Mouse (Mus musculus) ovary, postnatal 36 days (tissue): Measurements from ENCODE around the gene Pck2.

Experiments used
- DNase-seq: peaks from one replicate; pipeline ENCODE4 v3.0.0; 2022; ENCODE audit warnings: low spot score, mixed read lengths

The Pck2 gene

DNA sequence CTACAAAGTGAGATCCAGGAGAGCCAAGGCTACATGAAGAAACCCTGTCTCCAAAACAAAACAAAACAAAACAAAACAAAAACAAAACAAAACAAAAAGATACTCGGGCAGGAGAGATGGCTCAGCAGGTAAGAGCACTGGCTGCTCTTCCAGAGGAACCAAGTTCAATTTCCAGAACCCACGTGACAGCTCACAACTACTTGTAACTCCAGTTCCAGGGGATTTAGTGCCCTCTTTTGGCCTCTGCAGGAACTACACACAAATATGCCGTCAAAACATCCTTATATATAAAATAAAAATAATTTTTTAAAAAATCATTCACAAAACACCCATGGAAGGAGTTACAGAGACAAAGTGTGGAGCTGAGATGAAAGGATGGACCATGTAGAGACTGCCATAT lies 12.1 kb upstream of the Pck2 start:
- DNase-seq, result no peak

DNA sequence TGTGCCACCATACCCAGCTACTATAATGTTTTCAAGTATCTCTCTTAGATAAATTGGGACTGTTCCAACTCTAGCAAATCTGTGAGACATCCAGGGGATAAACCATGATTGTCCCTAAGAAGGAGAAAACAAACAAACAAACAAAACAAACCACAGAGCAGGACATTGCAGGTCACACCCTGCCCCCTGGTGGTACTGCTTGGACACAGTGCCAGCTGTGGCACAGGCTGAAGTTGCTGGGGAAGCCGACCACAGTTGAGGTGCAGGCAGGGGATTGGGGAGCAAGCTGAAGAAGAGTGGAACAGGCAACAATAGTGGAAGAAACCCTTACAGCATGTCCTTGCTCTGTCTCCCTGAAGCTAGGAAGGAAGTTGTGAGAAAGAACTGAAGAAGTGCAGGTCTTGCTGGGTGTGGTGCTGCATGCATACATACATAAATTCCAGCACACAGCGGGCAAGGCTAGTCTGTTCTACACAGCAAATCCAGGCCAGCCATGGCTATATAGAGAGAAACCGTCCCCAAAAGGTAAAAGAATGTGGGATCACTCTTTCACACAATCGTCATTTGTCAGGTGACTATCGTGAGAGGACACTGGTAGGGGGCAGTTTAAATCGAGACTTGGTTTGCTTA lies 3.8 kb upstream of the Pck2 start:
- DNase-seq, result peak; percentile 37

DNA sequence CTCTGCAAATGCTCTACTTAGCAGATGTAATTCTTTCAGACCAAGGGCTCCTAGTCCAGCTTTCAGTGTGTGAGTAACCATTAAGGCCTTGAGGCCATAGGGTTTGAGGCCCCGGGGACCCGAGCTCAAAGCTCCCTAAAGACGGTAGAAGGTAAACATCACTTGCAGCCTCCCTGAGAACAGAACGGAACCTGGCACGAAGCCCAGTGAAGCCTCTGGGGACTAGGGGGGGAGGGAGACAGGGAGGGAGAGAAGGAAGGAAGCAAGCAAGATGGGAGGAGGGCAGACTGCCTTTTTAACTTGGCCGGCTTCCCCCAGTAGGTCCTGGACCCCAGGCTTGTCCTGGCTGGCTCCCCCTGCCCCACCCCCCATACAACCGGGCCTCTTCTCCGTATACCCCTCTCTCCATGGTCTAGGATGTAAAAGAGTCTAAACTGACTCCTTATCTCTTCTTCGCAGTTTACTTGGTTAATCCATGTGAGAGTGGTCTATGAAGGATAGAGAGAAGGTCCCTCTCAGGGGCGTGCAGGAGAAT lies 788 bp downstream of the Pck2 start:
- peak; percentile 82 for DNase-seq

DNA sequence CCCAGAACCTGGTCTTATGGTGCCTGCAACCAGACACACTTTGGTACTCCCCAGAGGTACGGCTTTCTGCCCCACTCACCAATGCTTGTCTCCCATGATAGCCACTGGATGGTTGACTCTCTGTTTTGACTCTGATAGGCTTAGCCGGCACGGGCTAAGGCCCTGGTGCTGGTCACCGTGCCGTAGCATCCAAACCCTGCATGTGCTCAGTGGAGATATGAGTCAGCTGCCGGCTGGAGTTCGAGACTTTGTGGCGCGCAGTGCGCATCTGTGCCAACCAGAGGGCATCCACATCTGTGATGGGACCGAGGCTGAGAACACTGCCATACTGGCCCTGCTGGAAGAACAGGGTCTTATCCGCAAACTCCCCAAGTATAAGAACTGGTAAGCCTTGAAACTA lies 2.2 kb downstream of the Pck2 start:
- no peak for DNase-seq

DNA sequence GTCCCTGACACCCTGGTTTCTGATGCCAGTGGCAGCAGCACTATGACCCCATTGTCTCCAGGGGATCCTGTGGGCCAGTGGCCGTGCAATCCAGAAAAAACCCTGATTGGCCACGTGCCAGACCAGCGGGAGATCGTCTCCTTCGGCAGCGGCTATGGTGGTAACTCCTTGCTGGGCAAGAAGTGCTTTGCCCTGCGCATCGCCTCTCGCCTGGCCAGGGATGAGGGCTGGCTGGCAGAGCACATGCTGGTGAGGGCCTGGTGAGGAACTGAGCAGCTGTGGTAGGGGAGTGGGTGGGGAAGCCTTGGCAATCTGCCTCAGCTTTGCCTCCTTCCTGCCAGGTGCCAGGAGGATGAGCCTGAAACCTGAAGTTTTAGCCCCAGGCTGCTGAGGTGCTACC lies 4.3 kb downstream of the Pck2 start:
- DNase-seq, result peak; percentile 19

GRCm38 (mm10) chr14:55550191-55550590 lies 10.1 kb downstream of the Pck2 start:
- DNase-seq, result no peak

GRCm38 (mm10) chr14:55551347-55551746 lies 11.3 kb downstream of the Pck2 start:
- DNase-seq, result no peak

DNA sequence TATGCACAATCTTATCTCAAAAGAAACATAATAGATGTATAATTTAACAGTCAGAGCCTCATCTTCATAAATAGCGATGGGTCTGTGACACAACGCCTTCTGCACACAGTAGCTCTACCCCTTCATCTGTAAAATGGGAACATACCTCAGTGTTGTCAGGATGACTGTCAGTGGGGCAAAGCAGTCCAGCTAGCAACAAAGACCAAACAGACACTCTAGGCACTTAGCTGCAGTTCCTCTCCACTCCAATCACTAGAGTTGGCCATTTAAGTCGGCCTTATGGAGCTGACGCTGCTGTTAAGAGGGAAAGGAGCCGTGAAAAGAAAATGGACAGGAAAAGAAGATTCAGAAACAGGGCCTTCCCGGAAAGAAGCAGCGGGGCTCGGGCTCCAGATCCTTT lies 11.7 kb downstream of the Pck2 start:
- no peak for DNase-seq

DNA sequence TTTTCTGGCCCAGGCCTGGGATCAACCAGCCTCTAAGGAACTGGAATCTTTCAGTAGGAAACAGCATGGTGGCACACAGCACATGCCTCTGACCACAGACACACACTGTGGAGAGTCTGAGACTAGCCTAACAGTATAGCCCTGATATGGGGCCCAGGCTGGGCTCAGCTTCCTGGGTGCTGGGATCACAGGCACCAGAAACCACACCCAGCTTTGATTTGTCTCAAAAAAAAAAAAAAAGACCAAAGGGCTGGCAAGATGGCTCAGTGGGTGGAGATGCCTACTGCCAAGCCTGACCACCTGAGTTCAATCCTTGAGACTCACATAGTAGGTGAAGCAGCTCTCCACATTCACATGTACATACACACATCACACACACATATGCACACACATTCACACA lies 14.6 kb downstream of the Pck2 start:
- DNase-seq, result no peak

DNA sequence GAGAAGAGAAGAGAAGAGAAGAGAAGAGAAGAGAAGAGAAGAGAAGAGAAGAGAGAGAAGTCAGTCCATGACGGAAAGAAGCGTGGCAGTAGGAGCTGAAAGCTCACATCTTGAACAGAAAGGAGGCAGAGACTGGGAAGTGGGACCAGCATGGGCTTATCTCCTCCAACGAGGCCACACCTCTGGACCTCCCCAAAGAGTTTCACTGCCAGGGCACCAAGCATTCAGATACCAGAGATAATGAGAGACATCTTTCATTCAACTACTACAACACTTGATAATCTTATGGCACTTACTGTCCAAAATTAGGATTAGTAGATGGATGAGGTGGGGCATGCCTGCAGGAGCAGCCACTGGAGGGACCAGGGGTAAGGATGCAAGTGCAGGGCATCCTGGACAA lies 15.7 kb downstream of the Pck2 start:
- DNase-seq, result no peak

DNA sequence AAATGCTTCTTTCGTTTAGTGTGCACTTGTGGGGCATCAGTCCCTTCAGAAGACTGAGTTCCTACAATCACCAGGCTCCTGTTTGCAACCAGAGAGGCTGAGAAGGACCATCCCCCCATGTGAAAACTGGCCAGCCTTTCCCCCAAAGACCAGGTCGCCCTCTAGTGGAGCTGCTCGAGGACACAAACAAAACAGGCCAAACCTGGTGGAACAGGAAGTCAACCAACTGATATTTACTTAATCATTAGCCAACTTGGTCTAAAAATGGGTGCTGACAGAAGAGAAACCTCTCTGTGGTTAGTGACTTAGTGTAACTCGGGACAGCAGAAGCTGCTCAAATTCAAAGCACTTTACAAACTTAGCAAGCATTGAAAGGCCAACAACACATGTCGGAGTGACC lies 16.9 kb downstream of the Pck2 start:
- DNase-seq, result peak; percentile 77

DNA sequence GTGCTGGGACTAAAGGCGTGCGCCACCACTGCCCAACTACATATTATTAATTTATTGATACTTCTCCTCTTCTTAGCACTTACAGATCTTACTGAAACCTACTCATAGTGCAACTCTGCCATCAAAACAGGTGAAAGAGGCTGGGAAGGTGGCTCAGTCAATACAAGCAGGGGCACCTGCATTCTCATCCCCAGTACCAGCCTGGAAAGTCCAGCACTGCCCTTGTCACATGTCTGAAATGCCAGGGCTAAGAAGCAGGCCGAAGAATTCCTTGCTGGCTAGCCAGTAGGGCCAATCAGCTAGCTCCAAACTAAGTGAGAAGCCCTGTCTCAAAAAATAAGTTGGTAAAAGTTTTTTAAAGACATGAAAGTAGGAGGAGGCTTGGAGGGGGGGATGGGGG lies 17.5 kb downstream of the Pck2 start:
- no peak for DNase-seq

DNA sequence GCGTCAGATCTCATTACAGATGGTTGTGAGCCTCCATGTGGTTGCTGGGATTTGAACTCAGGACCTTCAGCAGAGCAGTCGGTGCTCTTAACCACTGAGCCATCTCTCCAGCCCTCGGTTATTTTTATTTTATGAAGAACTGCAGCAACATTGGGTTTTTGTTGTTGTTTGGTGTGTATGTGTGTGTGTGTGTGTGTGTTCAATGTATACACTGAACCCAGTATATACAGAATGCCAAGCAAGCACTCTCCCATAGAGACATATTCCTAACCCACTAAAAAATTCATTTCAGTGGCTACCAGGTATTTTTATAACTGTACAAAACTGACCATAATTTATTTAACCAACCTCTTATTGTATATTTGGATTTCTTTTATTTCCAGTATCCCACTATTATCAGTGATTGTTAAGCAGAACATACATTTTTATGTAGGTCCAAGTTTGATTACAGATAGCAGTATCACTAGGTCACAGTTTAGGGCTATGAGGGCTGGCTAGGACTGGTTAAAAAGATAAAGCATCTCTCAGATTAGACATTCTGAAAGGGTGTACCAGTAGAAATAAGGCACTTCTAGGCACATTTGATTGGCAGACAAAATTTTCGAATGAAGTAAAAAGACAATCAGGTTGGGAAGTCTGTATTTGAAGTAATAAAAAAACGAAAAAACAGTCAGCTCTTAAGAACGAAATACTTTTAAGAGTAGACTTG lies 18.8 kb downstream of the Pck2 start:
- DNase-seq, result no peak

- DNase-seq, result peak; percentile 86
Observed at GRCm38 (mm10) chr14:55559799-55560201, 19.7 kb downstream of the Pck2 start, which contains the start of gene Dcaf11. Gene Dcaf11, plus strand, starts transcription at chr14:55560006.

GRCm38 (mm10) chr14:55560202-55561073 lies 20.4 kb downstream of the Pck2 start, which contains the start of gene A730061H03Rik:
Gene A730061H03Rik, minus strand, starts transcription at chr14:55560406.
- peak; percentile 97 for DNase-seq

DNA sequence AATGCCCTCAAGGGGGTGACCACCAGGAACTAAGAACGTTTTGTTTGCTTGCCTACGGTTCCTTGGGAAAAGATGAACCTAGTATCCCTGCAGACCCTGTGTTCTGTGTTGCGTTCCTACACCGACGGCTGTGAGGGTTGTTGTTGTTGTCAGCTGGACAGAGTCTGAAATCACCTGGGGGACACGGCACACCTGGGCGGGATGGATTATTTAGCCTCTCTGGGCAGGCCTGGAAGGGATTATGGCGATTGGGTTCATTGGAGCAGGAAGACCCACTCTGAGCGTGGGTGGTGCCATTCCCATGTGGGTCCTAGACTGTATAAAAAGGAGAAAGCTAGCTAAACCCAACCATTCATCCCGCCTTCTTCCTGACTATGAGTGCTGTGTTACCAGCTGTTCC lies 21.8 kb downstream of the Pck2 start:
- DNase-seq, result no peak

DNA sequence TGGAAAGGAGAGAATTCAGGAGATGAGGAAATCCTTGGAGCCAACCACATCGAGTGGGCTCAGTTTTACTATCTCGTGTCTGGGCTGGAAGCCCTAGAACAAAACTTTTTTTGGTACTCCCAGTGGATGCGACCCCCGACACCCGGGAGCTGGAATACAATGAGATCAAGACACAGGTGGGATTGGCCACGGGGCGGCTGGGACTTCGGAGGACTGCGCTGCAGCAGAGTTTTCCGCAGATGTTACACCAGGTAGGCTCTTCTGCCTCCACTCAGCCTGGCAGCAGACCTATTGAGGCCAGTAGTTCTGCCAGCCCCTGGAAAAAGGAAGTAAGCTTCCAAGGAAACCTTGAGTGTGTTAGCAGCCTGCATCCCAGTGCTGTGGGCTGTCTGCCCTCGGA lies 23.2 kb downstream of the Pck2 start:
- no peak for DNase-seq

DNA sequence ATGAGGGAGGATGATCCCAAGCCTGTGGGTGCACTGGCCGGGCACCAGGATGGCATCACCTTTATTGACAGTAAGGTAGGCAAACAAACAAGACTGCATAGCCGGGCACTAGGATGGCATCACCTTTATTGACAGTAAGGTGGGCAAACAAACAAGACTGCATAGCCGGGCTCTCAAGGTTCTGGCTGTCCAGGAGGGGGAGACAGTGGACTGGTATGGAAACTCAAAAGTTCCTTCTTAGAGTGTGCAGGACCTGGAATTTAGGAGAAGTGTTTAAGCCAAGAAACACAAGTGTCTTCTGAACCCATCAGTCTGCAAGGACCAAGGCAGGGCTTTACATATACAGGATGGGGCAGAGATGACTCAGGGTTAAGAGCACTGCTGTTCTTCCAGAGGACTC lies 25.7 kb downstream of the Pck2 start:
- no peak for DNase-seq

GRCm38 (mm10) chr14:55567496-55567895 lies 27.4 kb downstream of the Pck2 start:
- no peak for DNase-seq

DNA sequence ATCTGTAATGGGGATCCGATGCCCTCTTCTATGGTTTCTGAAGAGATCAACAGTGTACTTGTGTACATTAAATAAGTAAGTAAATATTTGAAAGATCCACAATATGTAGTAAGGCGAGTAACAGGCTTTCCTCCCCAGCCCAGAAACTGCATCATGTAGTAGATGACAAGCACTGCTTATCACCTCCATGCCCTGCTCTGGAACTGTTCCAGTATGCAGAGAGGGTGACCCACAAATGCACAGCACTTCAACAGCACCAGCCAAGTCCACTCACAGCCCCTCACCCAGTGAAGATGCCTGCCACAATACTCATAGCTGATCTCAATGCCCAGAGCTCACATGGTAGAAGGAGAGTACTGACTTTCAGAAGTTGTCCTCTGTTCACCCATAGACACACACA lies 30.5 kb downstream of the Pck2 start:
- DNase-seq, result no peak

GRCm38 (mm10) chr14:55571760-55572159 lies 31.7 kb downstream of the Pck2 start:
- DNase-seq, result no peak

DNA sequence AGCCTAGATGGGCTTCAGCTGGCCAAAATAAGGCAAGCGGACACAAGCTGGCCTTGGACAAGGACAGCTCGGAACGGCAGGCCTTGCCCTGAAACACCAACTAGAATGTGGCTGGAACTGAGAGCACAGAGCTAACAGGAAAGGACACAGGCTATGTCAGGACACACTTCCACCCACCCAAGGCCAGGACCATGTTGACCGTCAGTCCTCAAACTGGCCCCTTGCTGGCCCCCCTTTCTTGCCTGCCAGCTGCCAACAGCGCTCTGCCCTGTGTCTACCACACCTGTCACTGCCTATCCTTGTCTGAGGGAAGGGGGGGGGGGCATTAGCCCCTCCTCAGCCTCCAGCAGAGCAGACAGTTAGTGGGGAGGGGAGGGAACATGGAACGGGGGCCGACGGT lies 35.2 kb downstream of the Pck2 start, which contains the start of gene Fitm1:
Gene Fitm1 (plus strand): TSS at position 316 of the 400 bp plus-strand sequence.
- no peak for DNase-seq

- no peak for DNase-seq
Observed at GRCm38 (mm10) chr14:55575711-55576110, 35.6 kb downstream of the Pck2 start.
